Mouse (Mus musculus): ENCODE data around the gene Flt1. TPM values are rescaled to one million over a fixed set of nuclear protein-coding genes. Genes with fewer than 3 reads are reported as not detected.

Gene Flt1
- polyA plus RNA-seq, 1 experiment = 0.19 TPM

DNA sequence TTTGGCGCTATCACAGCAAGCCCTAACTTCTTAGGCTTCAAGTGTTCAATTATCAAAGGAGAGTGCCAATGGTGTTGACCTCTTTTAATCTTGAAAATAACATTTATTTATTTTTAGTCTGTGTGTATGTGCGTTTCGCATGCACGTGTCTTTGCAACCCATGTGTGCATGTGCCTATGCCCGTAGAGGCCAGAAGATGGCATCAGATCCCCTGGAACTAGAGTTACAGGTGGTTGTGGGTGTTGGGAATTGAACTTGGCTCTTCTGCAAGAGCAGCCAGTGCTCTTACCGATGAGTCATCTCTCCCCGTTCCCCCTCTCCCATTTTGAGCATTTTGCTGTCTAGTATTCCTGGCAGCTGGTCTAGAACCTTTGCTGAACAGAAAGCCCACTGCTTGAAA lies 70.0 kb downstream of the Flt1 start:
- H3K4me3 ChIP-seq (ENCODE audit: insufficient read depth, low read length) = no peak overlapping the region
- H3K4me1 ChIP-seq (ENCODE audit: control insufficient read depth, insufficient read depth, low read length) = peaks cover 2% of the 10 kb centered on the region; the same call in 1 of the 2 replicates
- H3K27ac ChIP-seq (ENCODE audit: insufficient read depth, low read depth, low read length) = no peak overlapping the region
- TF ChIP-seq POLR2A (IDR thresholded peaks at IDR 0.05; ENCODE audit: borderline replicate concordance, low read depth, low read length) (no peak), CTCF (IDR thresholded peaks at IDR 0.05; ENCODE audit: low read depth, low read length) (no peak)

DNA sequence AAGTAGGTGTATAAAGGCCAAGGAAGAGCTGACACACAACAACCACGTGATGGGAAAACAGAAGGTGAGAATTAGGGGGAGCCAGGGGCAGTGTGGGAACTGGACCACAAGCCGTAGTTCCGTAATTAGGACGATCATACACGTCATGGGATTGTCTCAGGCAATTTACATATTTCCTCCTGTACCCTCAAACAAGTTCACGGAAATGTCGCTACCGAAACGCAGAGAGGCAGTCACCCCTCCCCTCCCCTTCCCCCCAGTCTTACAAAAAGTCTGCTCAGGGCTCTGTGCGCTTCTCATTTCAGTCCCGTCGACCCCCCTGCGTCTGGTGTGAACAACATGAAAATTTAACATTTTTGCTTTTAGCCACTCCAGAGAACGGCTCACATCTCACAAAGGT lies 74.6 kb downstream of the Flt1 start:
- TF ChIP-seq CTCF (IDR thresholded peaks at IDR 0.05; ENCODE audit: low read depth, low read length) = no peak
- no peak for TF ChIP-seq POLR2A (IDR thresholded peaks at IDR 0.05; ENCODE audit: borderline replicate concordance, low read depth, low read length)
- Histone ChIP-seq H3K27ac (ENCODE audit: insufficient read depth, low read depth, low read length) (no peak overlapping the region), H3K4me3 (ENCODE audit: insufficient read depth, low read length) (no peak overlapping the region), H3K4me1 (ENCODE audit: control insufficient read depth, insufficient read depth, low read length) (no peaks in the 10 kb centered on the region)

GRCm38 (mm10) chr5:147646351-147646929 lies 79.4 kb downstream of the Flt1 start:
- TF ChIP-seq CTCF (IDR thresholded peaks at IDR 0.05; ENCODE audit: low read depth, low read length) (no peak), POLR2A (IDR thresholded peaks at IDR 0.05; ENCODE audit: borderline replicate concordance, low read depth, low read length) (no peak)
- H3K4me3 ChIP-seq (ENCODE audit: insufficient read depth, low read length) = no peak overlapping the region
- no peaks in the 10 kb centered on the region for H3K4me1 ChIP-seq (ENCODE audit: control insufficient read depth, insufficient read depth, low read length)
- no peak overlapping the region for H3K27ac ChIP-seq (ENCODE audit: insufficient read depth, low read depth, low read length)

DNA sequence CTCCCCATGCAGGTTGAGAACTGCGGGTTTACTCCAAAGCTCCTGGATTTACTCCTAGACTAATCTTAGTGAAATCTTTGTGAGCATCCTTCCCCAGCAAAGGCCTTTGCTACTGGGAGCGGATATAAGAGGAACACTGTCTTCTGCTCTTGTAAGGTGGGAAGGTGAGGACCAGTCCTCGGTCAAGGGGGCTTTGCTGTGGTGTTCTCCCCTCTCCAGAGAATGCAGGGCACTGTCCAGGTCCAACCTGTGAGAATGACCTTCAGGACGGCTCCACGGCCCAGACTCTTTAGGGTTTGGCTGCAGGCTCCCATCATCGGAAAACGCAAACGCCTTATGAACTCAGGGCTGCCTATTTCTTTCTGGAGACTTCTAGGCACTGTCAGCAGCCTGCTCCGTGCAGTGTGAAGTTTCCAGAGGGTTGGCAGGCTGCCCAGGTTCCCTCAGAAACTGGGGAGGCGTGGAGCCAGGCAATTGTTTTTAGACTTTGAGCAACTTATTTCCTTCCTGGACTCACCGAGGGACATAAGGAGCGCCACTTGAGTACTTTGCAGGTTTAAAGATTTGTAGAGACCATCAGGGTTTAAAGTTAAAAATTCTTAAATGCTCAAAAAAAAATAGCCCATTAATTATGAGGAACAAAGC lies 80.7 kb downstream of the Flt1 start:
- TF ChIP-seq CTCF (IDR thresholded peaks at IDR 0.05; ENCODE audit: low read depth, low read length) = no peak
- no peak for TF ChIP-seq POLR2A (IDR thresholded peaks at IDR 0.05; ENCODE audit: borderline replicate concordance, low read depth, low read length)
- Histone ChIP-seq H3K4me3 (ENCODE audit: insufficient read depth, low read length) (no peak overlapping the region), H3K27ac (ENCODE audit: insufficient read depth, low read depth, low read length) (no peak overlapping the region)

GRCm38 (mm10) chr5:147641452-147641851 lies 84.4 kb downstream of the Flt1 start:
- H3K4me1 ChIP-seq (ENCODE audit: control insufficient read depth, insufficient read depth, low read length) = no peaks in the 10 kb centered on the region
- H3K27ac ChIP-seq (ENCODE audit: insufficient read depth, low read depth, low read length) = no peak overlapping the region
- TF ChIP-seq POLR2A (IDR thresholded peaks at IDR 0.05; ENCODE audit: borderline replicate concordance, low read depth, low read length) (no peak), CTCF (IDR thresholded peaks at IDR 0.05; ENCODE audit: low read depth, low read length) (no peak)

More for the DNA sequence above, 80.7 kb downstream of the Flt1 start:
- no peaks in the 10 kb centered on the region for H3K4me1 ChIP-seq (ENCODE audit: control insufficient read depth, insufficient read depth, low read length)

GRCm38 (mm10) chr5:147639940-147640339 lies 85.9 kb downstream of the Flt1 start:
- Histone ChIP-seq H3K4me3 (ENCODE audit: insufficient read depth, low read length) (no peak overlapping the region), H3K27ac (ENCODE audit: insufficient read depth, low read depth, low read length) (no peak overlapping the region), H3K4me1 (ENCODE audit: control insufficient read depth, insufficient read depth, low read length) (no peaks in the 10 kb centered on the region)
- no peak for TF ChIP-seq POLR2A (IDR thresholded peaks at IDR 0.05; ENCODE audit: borderline replicate concordance, low read depth, low read length)
- TF ChIP-seq CTCF (IDR thresholded peaks at IDR 0.05; ENCODE audit: low read depth, low read length) = no peak

More at GRCm38 (mm10) chr5:147641452-147641851, 84.4 kb downstream of the Flt1 start:
- H3K4me3 ChIP-seq (ENCODE audit: insufficient read depth, low read length) = no peak overlapping the region

- Histone ChIP-seq H3K4me1 (ENCODE audit: control insufficient read depth, insufficient read depth, low read length) (no peaks in the 10 kb centered on the region), H3K4me3 (ENCODE audit: insufficient read depth, low read length) (no peak overlapping the region), H3K27ac (ENCODE audit: insufficient read depth, low read depth, low read length) (no peak overlapping the region)
- TF ChIP-seq POLR2A (IDR thresholded peaks at IDR 0.05; ENCODE audit: borderline replicate concordance, low read depth, low read length) = no peak
- no peak for TF ChIP-seq CTCF (IDR thresholded peaks at IDR 0.05; ENCODE audit: low read depth, low read length)
Observed at GRCm38 (mm10) chr5:147636676-147637075, 89.1 kb downstream of the Flt1 start.

- TF ChIP-seq CTCF (IDR thresholded peaks at IDR 0.05; ENCODE audit: low read depth, low read length) (no peak), POLR2A (IDR thresholded peaks at IDR 0.05; ENCODE audit: borderline replicate concordance, low read depth, low read length) (no peak)
- no peak overlapping the region for H3K4me3 ChIP-seq (ENCODE audit: insufficient read depth, low read length)
Observed at GRCm38 (mm10) chr5:147635883-147636282, 89.9 kb downstream of the Flt1 start.

DNA sequence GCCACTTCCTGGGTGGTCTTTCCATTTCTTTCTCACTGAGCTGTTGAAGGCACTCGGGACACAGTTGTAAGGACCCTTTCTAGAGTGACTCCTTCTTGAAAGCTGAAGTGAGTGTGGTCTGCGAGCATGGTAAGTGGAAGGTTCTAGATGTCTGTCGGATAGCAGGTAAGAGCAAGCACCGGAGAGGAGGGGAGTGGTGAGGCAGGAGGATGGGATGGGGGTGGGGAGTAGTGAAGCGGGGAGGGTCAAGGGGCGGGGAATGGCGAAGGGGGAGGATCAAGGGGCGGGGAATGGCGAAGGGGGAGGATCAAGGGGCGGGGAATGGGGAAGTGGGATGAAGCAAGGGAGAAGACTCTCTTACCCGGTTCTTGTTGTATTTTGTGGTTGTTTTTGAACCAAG lies 91.8 kb downstream of the Flt1 start:
- no peaks in the 10 kb centered on the region for H3K4me1 ChIP-seq (ENCODE audit: control insufficient read depth, insufficient read depth, low read length)
- H3K27ac ChIP-seq (ENCODE audit: insufficient read depth, low read depth, low read length) = no peak overlapping the region
- H3K4me3 ChIP-seq (ENCODE audit: insufficient read depth, low read length) = no peak overlapping the region
- TF ChIP-seq CTCF (IDR thresholded peaks at IDR 0.05; ENCODE audit: low read depth, low read length) (no peak), POLR2A (IDR thresholded peaks at IDR 0.05; ENCODE audit: borderline replicate concordance, low read depth, low read length) (no peak)

More at GRCm38 (mm10) chr5:147635883-147636282, 89.9 kb downstream of the Flt1 start:
- Histone ChIP-seq H3K4me1 (ENCODE audit: control insufficient read depth, insufficient read depth, low read length) (no peaks in the 10 kb centered on the region), H3K27ac (ENCODE audit: insufficient read depth, low read depth, low read length) (no peak overlapping the region)

- no peak overlapping the region for H3K27ac ChIP-seq (ENCODE audit: insufficient read depth, low read depth, low read length)
- H3K4me3 ChIP-seq (ENCODE audit: insufficient read depth, low read length) = no peak overlapping the region
- no peak for TF ChIP-seq POLR2A (IDR thresholded peaks at IDR 0.05; ENCODE audit: borderline replicate concordance, low read depth, low read length)
- no peak for TF ChIP-seq CTCF (IDR thresholded peaks at IDR 0.05; ENCODE audit: low read depth, low read length)
- no peaks in the 10 kb centered on the region for H3K4me1 ChIP-seq (ENCODE audit: control insufficient read depth, insufficient read depth, low read length)
Observed at GRCm38 (mm10) chr5:147632716-147633115, 93.1 kb downstream of the Flt1 start.
